Mouse (Mus musculus) lung, postnatal 0 days (tissue): ENCODE measurements around the gene Hspa12a.

Experiments
- CTCF ChIP-seq: IDR thresholded peaks from 2 replicates; pipeline ENCODE4 v1.5.1; 2016; ENCODE audit warnings: antibody characterized with exemption, mild to moderate bottlenecking
- EP300 ChIP-seq: IDR thresholded peaks from 2 replicates; pipeline ENCODE4 v1.6.1; 2016; ENCODE audit warnings: antibody characterized with exemption, mild to moderate bottlenecking, control low read depth

DNA sequence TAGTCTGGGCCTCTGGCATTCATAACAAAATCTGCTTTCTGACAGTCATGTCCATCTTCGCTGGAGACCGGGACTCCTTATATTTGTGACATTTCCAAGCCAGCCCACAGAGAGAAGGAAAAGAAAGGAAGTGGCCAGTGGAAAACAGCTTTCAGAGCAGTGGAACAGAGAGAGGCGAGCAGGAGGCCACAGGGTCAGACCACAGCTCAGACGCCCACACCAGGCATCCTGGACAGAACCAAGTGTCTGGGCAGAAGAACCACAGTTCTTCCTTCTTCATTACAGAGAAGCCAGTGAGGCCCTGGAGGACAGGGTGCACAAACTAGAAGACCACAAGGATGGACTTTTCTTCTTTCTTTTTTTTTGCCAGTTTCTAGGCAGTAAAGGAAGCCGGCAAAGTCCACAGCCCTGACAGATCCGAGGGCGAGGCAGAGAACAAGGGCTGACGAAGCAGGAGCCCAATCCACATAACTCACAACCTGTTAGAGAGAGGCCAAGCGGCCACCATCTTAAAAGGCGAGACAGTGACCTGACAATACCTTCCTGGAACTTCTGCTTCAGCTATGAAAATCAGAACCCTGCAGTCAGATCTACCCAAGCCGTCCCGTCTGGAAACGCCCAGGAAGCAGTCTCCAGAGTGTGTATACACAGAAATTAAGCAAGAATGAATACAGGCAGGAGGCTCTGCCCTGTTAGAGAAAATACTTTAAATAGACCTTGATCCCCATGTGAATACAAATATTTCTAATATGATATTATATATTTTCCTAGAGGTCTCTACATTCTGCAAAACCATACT is 93.9 kb downstream of the Hspa12a start:
- no peak for TF ChIP-seq CTCF
- TF ChIP-seq EP300, result no peak
